Mouse (Mus musculus) ES-E14 (cell line): Measurements from ENCODE around the gene Prnp. TPM values are rescaled to one million over a fixed set of nuclear protein-coding genes. Genes with fewer than 3 reads are reported as not detected.

Source experiments
- DNase-seq: peaks from one replicate; pipeline ENCODE4 v3.0.0-alpha.2; 2013; ENCODE audit warnings: low read depth, low spot score
- H3K27ac ChIP-seq: 2 replicates; pipeline ENCODE4 v1.5.1; 2012; ENCODE audit warnings: low read depth, mild to moderate bottlenecking, low read length, moderate library complexity, mixed read lengths; ENCODE audit not compliant: poor library complexity, insufficient read depth, severe bottlenecking
- H3K36me3 ChIP-seq: 2 replicates; pipeline ENCODE4 v1.6.1; 2012; ENCODE audit warnings: mild to moderate bottlenecking, low read length, moderate library complexity, mixed read lengths; ENCODE audit not compliant: control insufficient read depth, poor library complexity, insufficient read depth, severe bottlenecking
- H3K4me1 ChIP-seq, 2 experiments: fragments of 150-350 bp in 1 of 2; sonication (generic) in 1 of 2; 2 replicates each; pipeline ENCODE4 v1.6.1; 2012; ENCODE audit warnings: low read length in 2 of 2, mild to moderate bottlenecking in 1 of 2, mixed read lengths in 1 of 2; ENCODE audit not compliant: control insufficient read depth in 2 of 2, insufficient read depth in 2 of 2, poor library complexity in 1 of 2
- H3K4me3 ChIP-seq, 2 experiments: fragments of 150-350 bp in 1 of 2; sonication (generic) in 1 of 2; 2 replicates each; pipeline ENCODE4 v1.5.1; 2012; ENCODE audit warnings: low read length in 2 of 2, low read depth in 1 of 2, mild to moderate bottlenecking in 1 of 2, mixed read lengths in 1 of 2; ENCODE audit not compliant: insufficient read depth in 1 of 2, poor library complexity in 1 of 2, severe bottlenecking in 1 of 2
- H3K9ac ChIP-seq: 2 replicates; pipeline ENCODE4 v1.6.1; 2012; ENCODE audit warnings: low read depth, mild to moderate bottlenecking, low read length, mixed read lengths; ENCODE audit not compliant: poor library complexity, insufficient read depth, severe bottlenecking
- H3K9me3 ChIP-seq: fragments of 150-350 bp; sonication (generic); 2 replicates; pipeline ENCODE4 v1.6.1; 2012; ENCODE audit warnings: low read depth, mild to moderate bottlenecking, low read length; ENCODE audit not compliant: control insufficient read depth, insufficient read depth
- CHD2 ChIP-seq: IDR thresholded peaks from 2 replicates; pipeline ENCODE4 v1.6.1; 2014; ENCODE audit warnings: mild to moderate bottlenecking, low read depth, low read length, inconsistent platforms
- HCFC1 ChIP-seq: IDR thresholded peaks from 2 replicates; pipeline ENCODE4 v1.6.1; 2012; ENCODE audit warnings: low read length, inconsistent platforms, borderline replicate concordance; ENCODE audit not compliant: insufficient read depth
- MAFK ChIP-seq: IDR thresholded peaks from 2 replicates; pipeline ENCODE4 v1.6.1; 2014; ENCODE audit warnings: mild to moderate bottlenecking, low read depth, low read length, inconsistent platforms; ENCODE audit not compliant: insufficient read depth
- ZC3H11A ChIP-seq: IDR thresholded peaks from 2 replicates; pipeline ENCODE4 v1.6.1; 2012; ENCODE audit warnings: low read depth, mild to moderate bottlenecking, inconsistent platforms, low read length, borderline replicate concordance
- ZNF384 ChIP-seq: IDR thresholded peaks from 2 replicates; pipeline ENCODE4 v1.6.1; 2012; ENCODE audit warnings: low read depth, low read length, inconsistent platforms
- in situ Hi-C, 2 experiments: fragments of 600-800 bp; cut with MboI; formaldehyde crosslinking; loops; one replicate each; pipeline ENCODE4 v1.15.1; 2025; ENCODE audit warnings: low sequenced_read_pairs in 2 of 2, inconsistent platforms in 1 of 2; ENCODE audit not compliant: unreplicated experiment in 2 of 2
- total RNA-seq: library from RNA; depleted of rRNA; stranded (reverse); fragments of 300-350 nt; gene quantifications from 2 replicates; pipeline ENCODE4 v1.2.3, GENCODE M21; 2012

Prnp gene
- total RNA-seq, 1 experiment, result 30.8 TPM

DNA sequence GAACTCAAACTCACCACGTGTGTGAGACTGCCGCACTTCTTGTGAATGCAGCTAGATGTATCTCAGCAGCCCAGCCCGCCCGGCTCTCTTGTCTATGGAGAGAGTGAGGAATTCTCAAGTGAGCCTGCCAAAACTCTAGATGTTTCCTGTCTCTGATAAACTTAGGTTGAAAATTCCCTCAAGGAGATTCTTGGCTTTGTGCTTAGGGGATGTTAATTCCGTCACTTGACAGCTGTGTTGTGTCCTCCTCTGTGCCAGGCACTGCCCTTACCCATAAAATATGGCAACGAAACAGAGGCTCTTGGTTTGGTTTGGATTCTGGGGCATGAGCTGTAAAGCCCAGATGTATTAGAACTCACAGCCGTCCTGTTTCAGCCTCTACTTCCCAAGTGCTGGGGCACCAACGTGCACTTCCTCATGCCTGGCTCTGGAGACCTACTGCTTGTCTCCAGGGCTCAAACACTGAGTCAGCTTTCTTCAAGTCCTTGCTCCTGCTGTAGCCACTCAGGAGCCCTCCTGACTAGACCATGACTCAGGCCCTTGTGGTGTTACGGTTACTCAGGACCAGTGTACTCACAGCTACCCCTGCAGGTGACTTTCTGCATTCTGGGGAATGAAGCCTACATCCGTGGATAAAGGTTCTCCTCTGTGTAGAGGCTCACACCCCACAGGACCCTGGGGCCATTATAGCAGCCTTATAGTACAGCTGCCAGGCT, 25.8 kb downstream of the Prnp start:
- no peak for TF ChIP-seq ZNF384
- TF ChIP-seq CHD2, result no peak
- peak; percentile 7; the same call in 1 of the 2 replicates for TF ChIP-seq ZC3H11A
- peak; percentile 90 for TF ChIP-seq MAFK
- no peak for TF ChIP-seq HCFC1
- Histone ChIP-seq H3K27ac (no peak overlapping the region), H3K9me3 (peaks cover 11% of the 10 kb centered on the region), H3K4me3 (no peak overlapping the region), H3K4me1 (no peaks in the 10 kb centered on the region; a peak in 1 of 4 replicates), H3K36me3 (peaks cover 10% of the 10 kb centered on the region; the same call in 1 of the 2 replicates), H3K9ac (no peak overlapping the region)
- DNase-seq, result peak; percentile 15
- in situ Hi-C loops, result loop anchor here (25.0 kb wide), 2 partner anchors 123 to 373 kb away; partner anchors contain the start of gene Adra1d (in 1 of the 2)

DNA sequence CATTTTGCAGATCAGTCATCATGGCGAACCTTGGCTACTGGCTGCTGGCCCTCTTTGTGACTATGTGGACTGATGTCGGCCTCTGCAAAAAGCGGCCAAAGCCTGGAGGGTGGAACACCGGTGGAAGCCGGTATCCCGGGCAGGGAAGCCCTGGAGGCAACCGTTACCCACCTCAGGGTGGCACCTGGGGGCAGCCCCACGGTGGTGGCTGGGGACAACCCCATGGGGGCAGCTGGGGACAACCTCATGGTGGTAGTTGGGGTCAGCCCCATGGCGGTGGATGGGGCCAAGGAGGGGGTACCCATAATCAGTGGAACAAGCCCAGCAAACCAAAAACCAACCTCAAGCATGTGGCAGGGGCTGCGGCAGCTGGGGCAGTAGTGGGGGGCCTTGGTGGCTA, 26.7 kb downstream of the Prnp start:
- H3K4me1 ChIP-seq, result no peaks in the 10 kb centered on the region; a peak in 1 of 4 replicates
- H3K9ac ChIP-seq, result no peak overlapping the region
- H3K27ac ChIP-seq, result no peak overlapping the region
- TF ChIP-seq MAFK, result no peak
- no peak for TF ChIP-seq ZNF384
- no peak for TF ChIP-seq ZC3H11A
- no peak for TF ChIP-seq HCFC1
- no peak for TF ChIP-seq CHD2
- peaks cover 10% of the 10 kb centered on the region; the same call in 1 of the 2 replicates for H3K36me3 ChIP-seq
- H3K4me3 ChIP-seq, result no peak overlapping the region
- DNase-seq, result no peak
- in situ Hi-C loops, result loop anchor here (25.0 kb wide), 2 partner anchors 124 to 374 kb away; partner anchors contain the start of gene Adra1d (in 1 of the 2)
- peaks cover 5% of the 10 kb centered on the region; the same call in 1 of the 2 replicates for H3K9me3 ChIP-seq

DNA sequence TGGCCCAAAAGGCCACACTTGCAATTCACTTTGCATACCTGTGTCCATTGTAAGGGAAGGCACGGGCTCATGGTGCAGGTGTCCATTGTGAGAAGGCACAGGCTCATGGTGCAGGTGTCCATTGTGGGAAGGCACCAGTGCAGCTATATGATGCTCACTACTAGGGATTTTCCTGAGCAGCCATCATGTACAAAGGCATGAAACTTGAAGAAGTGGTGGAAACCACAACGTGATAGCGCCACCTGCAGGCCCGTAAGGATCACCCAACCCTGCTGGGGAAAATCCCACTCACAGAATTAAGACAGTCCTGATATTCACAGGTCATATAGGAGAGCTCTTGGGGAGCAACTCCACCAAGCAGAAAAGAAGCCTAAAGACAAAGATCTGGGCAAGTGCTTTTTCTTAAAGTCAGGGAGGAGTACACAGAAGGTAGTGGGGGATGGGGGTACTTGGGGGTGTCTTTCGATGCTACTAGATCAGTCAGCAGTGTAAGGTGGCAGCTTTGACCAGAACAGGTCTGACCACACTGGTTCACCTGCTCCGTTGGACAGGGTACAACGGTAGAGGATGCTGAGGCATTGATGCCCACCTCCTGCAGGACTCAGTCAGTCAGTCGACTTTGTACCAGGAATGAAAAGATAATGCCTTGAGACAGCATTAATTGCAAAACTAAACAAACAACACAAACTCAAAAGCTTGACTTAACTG, 29.8 kb downstream of the Prnp start:
- Histone ChIP-seq H3K27ac (no peak overlapping the region), H3K36me3 (no peaks in the 10 kb centered on the region), H3K4me1 (no peaks in the 10 kb centered on the region; a peak in 1 of 4 replicates), H3K9ac (no peak overlapping the region), H3K4me3 (no peak overlapping the region), H3K9me3 (no peaks in the 10 kb centered on the region)
- TF ChIP-seq MAFK (no peak), ZC3H11A (peak; percentile 76; the same call in 1 of the 2 replicates)
- in situ Hi-C loops, result loop anchor here (25.0 kb wide), 2 partner anchors 127 to 377 kb away; partner anchors contain the start of gene Adra1d (in 1 of the 2)
- DNase-seq, result peak; percentile 41

DNA sequence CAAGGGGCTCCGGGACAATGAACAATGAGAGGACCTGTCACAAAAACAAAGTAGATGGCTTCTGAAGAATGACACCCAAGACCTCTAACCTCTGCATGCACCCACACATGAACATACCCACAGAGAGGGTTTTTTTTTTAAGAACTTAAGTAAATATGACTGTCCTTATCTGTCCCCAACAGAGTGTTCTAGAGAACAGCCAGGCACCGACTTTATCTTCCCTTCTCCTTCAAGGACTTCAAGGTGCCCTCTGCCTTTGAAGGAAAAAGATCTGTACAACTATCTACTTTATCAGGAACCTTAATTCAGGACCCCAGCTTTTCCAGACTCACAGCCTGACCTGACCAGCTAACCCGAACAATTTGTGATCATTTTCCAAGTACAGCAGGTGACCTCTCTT, 30.8 kb downstream of the Prnp start:
- no peak for TF ChIP-seq ZNF384
- no peak for TF ChIP-seq ZC3H11A
- no peak for TF ChIP-seq MAFK
- no peak for TF ChIP-seq CHD2
- no peak for TF ChIP-seq HCFC1
- no peak overlapping the region for H3K9ac ChIP-seq

More for the DNA sequence above, 30.8 kb downstream of the Prnp start:
- no peak for DNase-seq
- H3K4me3 ChIP-seq, result no peak overlapping the region
- H3K4me1 ChIP-seq, result no peaks in the 10 kb centered on the region; a peak in 1 of 4 replicates
- no peak overlapping the region for H3K27ac ChIP-seq
- no peaks in the 10 kb centered on the region for H3K9me3 ChIP-seq
- in situ Hi-C loops, result loop anchor here (25.0 kb wide), 2 partner anchors 128 to 378 kb away; partner anchors contain the start of gene Adra1d (in 1 of the 2)
- H3K36me3 ChIP-seq, result no peaks in the 10 kb centered on the region
